Mouse (Mus musculus) midbrain, embryonic 15.5 days (tissue): ENCODE measurements at regions not wholly inside any gene's neighbourhood (a gene's known extent, or its start where the extent isn't known, plus 50 kb on each side); places are given as distances from the start of the nearest gene placed in this dataset.

ENCODE experiments used
- ATAC-seq: fragments of 200-750 bp; cut with Nextera tagmentation; replicated peaks from 2 replicates; pipeline ENCODE4 v1.8.0; 2017; ENCODE audit warnings: moderate TSS enrichment
- H3K27ac ChIP-seq: fragments of 300-500 bp; sonication (generic); 2 replicates; pipeline ENCODE4 v1.5.1; 2015; ENCODE audit warnings: mild to moderate bottlenecking, inconsistent platforms
- H3K27me3 ChIP-seq: fragments of 300-500 bp; sonication (generic); replicated peaks from 2 replicates; pipeline ENCODE4 v1.6.1; 2015; ENCODE audit warnings: inconsistent platforms
- H3K36me3 ChIP-seq: fragments of 300-500 bp; sonication (generic); replicated peaks from 2 replicates; pipeline ENCODE4 v1.6.1; 2015; ENCODE audit warnings: inconsistent platforms
- H3K4me1 ChIP-seq: fragments of 300-500 bp; sonication (generic); 2 replicates; pipeline ENCODE4 v1.6.1; 2015; ENCODE audit warnings: inconsistent platforms
- H3K4me2 ChIP-seq: fragments of 300-500 bp; sonication (generic); 2 replicates; pipeline ENCODE4 v1.6.1; 2015; ENCODE audit warnings: inconsistent platforms, mild to moderate bottlenecking, moderate library complexity
- H3K4me3 ChIP-seq: fragments of 300-500 bp; sonication (generic); 2 replicates; pipeline ENCODE4 v1.5.1; 2015; ENCODE audit warnings: mild to moderate bottlenecking, inconsistent platforms
- H3K9ac ChIP-seq: fragments of 300-500 bp; sonication (generic); 2 replicates; pipeline ENCODE4 v1.6.1; 2015; ENCODE audit warnings: mild to moderate bottlenecking, inconsistent platforms
- H3K9me3 ChIP-seq: fragments of 300-500 bp; sonication (generic); 2 replicates; pipeline ENCODE4 v1.6.1; 2016; ENCODE audit warnings: inconsistent platforms
- whole genome bisulfite sequencing: fragments of 180-500 bp; shearing (Covaris S2); methylation state at CpG from one replicate; pipeline ENCODE4 v1.1.7; 2015; ENCODE audit warnings: mixed read lengths; 5-methylcytosine and 5-hydroxymethylcytosine counted together

DNA sequence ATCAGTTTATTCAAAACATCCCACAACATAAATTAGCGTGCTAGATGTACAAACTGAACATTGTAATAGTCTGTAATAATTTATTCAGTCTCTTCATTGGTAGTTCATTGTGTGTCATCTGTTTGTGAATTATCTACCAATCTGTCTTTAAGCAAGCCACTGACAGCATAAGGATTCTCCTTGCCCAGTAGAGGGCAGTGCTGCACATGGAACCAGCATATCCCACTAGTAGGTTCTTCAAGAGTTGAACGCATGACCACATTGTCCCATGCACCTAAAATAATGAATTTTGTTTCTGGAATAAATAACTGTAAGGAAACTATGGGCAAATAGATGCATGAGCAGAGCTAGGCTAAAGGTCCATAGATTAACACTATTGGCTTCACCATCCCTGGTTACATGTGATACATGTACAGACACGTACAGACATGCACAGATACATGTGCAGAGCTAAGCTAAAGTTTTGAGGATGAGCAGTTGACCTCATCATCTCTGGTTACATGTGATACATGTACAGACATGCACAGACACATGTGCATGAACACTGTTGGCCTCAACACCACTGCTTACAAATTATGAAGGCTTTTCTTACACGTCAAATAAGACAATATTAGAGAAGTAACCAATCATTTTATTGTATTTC lies 143.0 kb upstream of the Ctnnd2 start:
- Histone ChIP-seq H3K27ac (no peak overlapping the region), H3K4me2 (no peak overlapping the region), H3K4me3 (no peak overlapping the region), H3K27me3 (no peaks in the 10 kb centered on the region), H3K9ac (no peak overlapping the region), H3K4me1 (no peaks in the 10 kb centered on the region), H3K36me3 (no peaks in the 10 kb centered on the region), H3K9me3 (no peaks in the 10 kb centered on the region)
- ATAC-seq: peak; percentile 37; the same call in 1 of the 2 replicates
- 55% methylated on average over 4 of the region's 4 CpGs for WGBS

DNA sequence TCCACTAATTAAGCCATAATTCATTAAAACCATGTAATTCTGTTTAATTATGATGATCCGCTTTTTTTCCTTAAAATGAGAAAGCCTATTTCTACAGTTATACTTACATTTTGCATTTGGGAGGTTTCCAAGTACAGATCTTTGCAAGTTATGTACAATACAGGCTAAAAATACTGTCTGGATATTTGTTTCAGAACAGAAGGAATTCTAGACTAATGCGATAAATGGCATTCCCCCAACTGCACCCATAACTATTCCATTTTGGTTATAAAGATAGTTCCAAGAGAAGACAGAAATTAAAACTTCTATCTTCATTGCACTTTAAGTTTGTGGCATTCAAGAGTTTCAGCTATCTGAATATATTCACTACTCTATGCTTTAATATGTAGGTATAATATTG lies 137.0 kb upstream of the Ctnnd2 start:
- Histone ChIP-seq H3K9ac (no peak overlapping the region), H3K9me3 (no peaks in the 10 kb centered on the region), H3K36me3 (no peaks in the 10 kb centered on the region), H3K4me1 (no peaks in the 10 kb centered on the region), H3K27ac (no peak overlapping the region), H3K27me3 (no peaks in the 10 kb centered on the region), H3K4me2 (no peak overlapping the region), H3K4me3 (no peak overlapping the region)
- ATAC-seq: no peak
- WGBS: 93% methylated on average over 2 of the region's 2 CpGs

DNA sequence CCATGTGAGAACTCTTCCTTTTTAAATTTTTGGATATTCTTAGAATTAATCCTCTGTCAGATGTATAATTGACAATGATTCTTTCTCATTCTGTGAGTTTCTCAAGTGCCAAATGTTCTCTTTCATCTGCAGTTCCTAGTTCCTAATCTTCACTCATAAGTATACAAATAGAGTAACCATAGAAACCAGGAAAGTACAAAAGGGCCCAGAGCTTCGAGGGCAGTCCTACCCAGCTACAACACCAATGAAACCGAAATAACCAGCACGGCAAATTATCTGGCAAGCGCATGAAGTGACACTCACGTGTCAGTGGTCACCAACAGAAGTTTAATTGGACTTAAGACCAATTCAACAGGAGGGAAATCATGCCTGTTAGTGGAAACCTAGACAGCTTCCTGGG lies 121.5 kb upstream of the Ctnnd2 start:
- Histone ChIP-seq H3K9ac (no peak overlapping the region), H3K4me2 (no peak overlapping the region), H3K27ac (no peak overlapping the region), H3K36me3 (no peaks in the 10 kb centered on the region), H3K27me3 (no peaks in the 10 kb centered on the region), H3K4me1 (no peaks in the 10 kb centered on the region), H3K4me3 (no peak overlapping the region), H3K9me3 (no peaks in the 10 kb centered on the region)
- no peak for ATAC-seq
- WGBS: 56% methylated on average over 5 of the region's 5 CpGs

DNA sequence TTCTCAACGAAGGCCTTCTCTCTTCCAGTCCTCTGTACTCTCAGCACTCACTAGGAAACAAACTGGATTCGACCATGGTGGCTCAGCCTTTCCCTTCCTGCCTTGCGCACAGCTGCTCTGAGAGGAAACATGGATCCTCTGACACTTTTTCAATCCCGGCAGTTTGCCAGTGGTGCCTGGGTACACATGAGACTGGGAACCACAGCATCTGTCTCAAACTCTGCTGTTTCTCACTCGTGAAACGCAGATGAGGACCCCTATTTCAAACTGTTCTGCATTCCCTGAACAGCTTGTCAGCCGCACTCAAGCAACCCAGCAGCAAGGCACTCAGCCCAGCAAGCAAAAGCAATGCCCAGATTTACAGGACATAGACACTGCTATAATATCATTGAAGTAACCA lies 112.6 kb upstream of the Ctnnd2 start:
- no peak for ATAC-seq
- WGBS: 84% methylated on average over 7 of the region's 7 CpGs
- Histone ChIP-seq H3K4me3 (no peak overlapping the region), H3K4me2 (no peak overlapping the region), H3K9ac (no peak overlapping the region), H3K36me3 (no peaks in the 10 kb centered on the region), H3K27me3 (no peaks in the 10 kb centered on the region), H3K27ac (no peak overlapping the region), H3K9me3 (no peaks in the 10 kb centered on the region), H3K4me1 (no peaks in the 10 kb centered on the region)

DNA sequence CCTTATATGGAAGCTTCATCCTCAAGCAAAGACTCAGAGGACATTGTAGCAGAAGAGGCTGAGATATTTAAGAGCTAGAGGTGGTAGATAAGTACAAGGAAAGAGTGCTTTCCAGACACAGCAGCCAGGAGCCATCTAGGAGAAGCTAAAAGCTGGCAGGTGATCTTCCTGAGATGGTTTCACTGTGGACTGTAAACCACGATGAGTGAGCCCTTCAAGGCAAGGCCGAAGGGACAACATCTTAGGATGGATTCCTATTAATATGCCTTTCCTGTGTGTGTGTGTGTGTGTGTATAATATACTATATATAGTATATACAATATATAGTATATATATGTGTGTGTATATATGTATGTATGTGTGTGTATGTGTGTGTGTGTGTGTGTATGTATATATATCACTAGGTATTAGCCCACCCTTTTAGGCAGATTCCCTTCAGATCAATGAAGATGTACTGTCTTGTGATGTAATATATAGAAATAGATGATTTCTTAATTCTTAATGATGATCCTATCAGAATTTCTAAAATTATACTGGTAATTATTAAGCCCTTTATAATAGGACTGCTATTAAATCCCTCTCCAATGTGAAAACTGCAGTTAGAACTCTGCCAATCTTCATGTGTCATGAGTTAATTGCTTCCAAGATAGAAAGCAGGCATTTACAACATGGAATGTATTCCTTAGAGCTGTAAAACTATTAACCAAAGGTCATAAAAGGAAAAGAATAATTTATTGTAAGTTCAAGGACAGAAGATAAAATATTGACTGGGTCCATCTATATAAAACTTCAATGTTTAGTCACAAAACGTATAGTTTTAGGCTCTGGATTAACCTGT lies 111.7 kb upstream of the Ctnnd2 start:
- ATAC-seq: no peak
- no peaks in the 10 kb centered on the region for H3K27me3 ChIP-seq
- H3K4me1 ChIP-seq: no peaks in the 10 kb centered on the region
- no peak overlapping the region for H3K4me2 ChIP-seq
- H3K9ac ChIP-seq: no peak overlapping the region
- WGBS: 79% methylated on average over 3 of the region's 3 CpGs
- no peaks in the 10 kb centered on the region for H3K36me3 ChIP-seq
- no peaks in the 10 kb centered on the region for H3K9me3 ChIP-seq
- H3K4me3 ChIP-seq: no peak overlapping the region
- no peak overlapping the region for H3K27ac ChIP-seq

DNA sequence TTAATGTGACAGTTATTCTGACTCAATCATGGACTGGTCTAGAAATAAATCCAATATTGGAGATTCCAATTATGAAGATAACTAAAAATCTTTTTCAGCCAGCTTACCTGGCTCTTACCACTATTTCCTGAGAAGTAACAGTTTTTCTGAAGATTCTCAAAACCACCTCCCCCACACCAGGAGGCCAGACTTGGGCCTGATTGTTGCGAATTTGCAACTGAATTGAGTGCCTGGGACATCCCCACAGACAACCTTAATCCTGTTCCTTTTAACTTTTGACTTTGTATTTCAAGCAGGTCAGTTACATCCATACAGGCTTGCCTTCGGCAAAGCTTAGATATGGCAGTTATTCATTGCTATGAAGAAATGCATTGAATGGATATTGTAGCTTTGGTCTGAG lies 100.7 kb upstream of the Ctnnd2 start:
- no peaks in the 10 kb centered on the region for H3K9me3 ChIP-seq
- WGBS: 36% methylated on average over 2 of the region's 2 CpGs
- no peak for ATAC-seq

DNA sequence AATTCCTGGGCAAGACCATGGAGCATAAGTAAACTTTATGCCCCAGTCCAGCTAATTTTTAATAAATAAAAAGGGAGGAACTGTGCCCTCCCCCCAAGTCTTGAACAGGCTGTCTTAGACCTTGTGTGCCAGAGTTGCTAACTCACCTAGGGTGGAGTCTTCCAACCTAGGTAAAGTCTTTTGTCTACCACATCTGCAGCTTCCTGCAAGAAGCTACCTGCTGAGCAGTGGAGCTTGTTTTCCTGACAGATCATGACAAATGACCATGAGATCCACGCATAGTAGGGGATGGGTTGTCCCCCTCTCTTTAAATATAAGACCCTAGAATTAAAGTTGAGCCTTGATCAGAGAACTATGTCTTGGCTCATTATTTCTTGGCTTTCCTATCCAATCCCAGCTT lies 100.1 kb upstream of the Ctnnd2 start:
- 48% methylated on average over 1 of the region's 1 CpGs for WGBS
- ATAC-seq: no peak

More for the DNA sequence above, 100.7 kb upstream of the Ctnnd2 start:
- no peak overlapping the region for H3K4me3 ChIP-seq
- H3K27ac ChIP-seq: no peak overlapping the region
- no peak overlapping the region for H3K9ac ChIP-seq
- H3K36me3 ChIP-seq: no peaks in the 10 kb centered on the region
- H3K27me3 ChIP-seq: no peaks in the 10 kb centered on the region
- no peak overlapping the region for H3K4me2 ChIP-seq
- H3K4me1 ChIP-seq: no peaks in the 10 kb centered on the region

DNA sequence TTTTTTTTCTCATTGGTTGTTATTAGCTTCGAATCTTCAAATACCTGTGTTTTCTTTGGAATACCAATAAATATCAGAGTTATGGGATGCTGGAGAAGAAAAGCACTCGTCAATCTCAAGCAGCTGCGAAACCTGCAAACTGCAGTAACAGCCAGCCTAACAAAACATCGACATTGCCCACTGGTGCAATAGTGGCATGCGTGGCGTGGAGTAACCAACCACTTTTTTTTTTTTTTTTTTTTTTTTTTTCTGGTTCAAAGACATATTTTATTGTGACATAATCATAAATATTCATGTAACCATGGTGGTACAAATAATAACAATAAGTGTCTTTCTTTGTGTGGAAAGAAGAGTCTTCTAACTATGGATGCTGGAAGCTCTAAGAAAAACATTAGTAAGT lies 85.3 kb upstream of the Ctnnd2 start:
- Histone ChIP-seq H3K9ac (no peak overlapping the region), H3K27ac (no peak overlapping the region), H3K9me3 (no peaks in the 10 kb centered on the region), H3K36me3 (no peaks in the 10 kb centered on the region), H3K4me3 (no peak overlapping the region), H3K4me2 (no peak overlapping the region), H3K4me1 (no peaks in the 10 kb centered on the region), H3K27me3 (no peaks in the 10 kb centered on the region)
- 97% methylated on average over 6 of the region's 6 CpGs for WGBS
- no peak for ATAC-seq

More for the DNA sequence above, 100.1 kb upstream of the Ctnnd2 start:
- H3K4me1 ChIP-seq: no peaks in the 10 kb centered on the region
- no peak overlapping the region for H3K9ac ChIP-seq
- H3K4me2 ChIP-seq: no peak overlapping the region
- no peaks in the 10 kb centered on the region for H3K9me3 ChIP-seq
- no peaks in the 10 kb centered on the region for H3K36me3 ChIP-seq
- H3K27me3 ChIP-seq: no peaks in the 10 kb centered on the region
- H3K27ac ChIP-seq: no peak overlapping the region
- no peak overlapping the region for H3K4me3 ChIP-seq

DNA sequence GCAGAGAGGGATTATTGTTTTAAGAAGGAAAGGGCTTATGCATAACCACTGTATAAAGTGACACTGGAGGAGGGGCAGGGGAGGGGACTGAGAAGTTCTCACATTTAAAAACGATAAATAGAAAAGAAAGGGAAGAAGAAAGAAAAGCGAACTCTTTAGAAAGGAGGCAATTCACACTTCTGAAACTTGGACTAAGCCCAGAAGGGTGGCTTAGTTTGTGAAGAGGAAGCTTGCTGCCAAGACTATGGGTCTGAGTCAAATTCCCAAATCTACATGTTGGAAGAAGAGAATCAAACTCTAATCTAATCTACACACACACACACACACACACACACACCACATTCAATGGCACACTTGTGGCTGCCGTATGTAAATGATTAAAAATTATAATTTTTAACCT lies 50.3 kb upstream of the Ctnnd2 start:
- Histone ChIP-seq H3K36me3 (no peaks in the 10 kb centered on the region), H3K4me3 (no peak overlapping the region), H3K27ac (no peak overlapping the region), H3K9me3 (no peaks in the 10 kb centered on the region), H3K9ac (no peak overlapping the region), H3K4me2 (no peak overlapping the region), H3K27me3 (no peaks in the 10 kb centered on the region), H3K4me1 (no peaks in the 10 kb centered on the region)
- 64% methylated on average over 3 of the region's 3 CpGs for WGBS
- no peak for ATAC-seq
